Mouse (Mus musculus): ENCODE measurements around the gene Myh6.
"Not testable (repeated sequence)": the region's sequence is repeated elsewhere in the genome, so short reads cannot be mapped to it uniquely, and the experiment has no call there.

The Myh6 gene

DNA sequence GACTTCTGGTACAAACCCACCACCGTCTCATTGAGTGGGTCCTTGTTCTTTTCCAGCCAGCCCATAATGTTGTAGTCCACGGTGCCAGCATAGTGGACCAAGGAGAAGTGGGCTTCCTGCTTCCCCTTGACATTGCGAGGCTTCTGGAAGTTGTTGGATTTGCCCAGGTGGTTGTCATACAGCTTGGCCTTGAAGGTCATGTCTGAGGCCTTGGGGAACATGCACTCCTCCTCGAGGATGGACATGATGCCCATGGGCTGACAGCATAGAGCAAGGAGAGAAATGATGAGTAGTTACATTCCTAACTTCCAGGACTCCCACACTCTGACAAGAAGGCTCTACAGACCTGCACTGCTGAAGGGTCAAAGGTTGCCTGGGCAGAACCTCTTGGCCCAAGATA, 8.2 kb downstream of the Myh6 start:
- no peak for DNase-seq (ENCODE audit: low spot score in 2 of 2)

DNA sequence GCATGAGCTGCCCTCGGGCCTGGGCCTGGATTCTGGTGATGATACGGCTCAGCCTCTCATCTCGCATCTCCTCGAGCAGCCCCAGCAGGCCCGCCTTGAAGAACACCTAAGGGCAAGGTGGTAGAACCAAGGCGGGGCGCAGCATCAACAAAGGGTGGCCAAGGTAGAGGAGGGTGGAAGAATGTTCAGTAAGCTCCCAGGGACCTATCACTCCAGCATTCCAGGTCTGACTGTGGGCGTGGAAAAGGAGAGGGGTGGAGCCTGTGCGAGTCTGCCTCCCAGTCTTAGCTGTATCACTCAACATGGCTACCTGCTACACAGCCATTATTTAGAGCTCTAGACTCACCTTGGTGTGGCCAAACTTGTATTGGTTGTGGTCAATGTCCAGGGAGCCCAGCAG, 10.2 kb downstream of the Myh6 start:
- DNase-seq (ENCODE audit: low spot score in 2 of 2) = no peak

DNA sequence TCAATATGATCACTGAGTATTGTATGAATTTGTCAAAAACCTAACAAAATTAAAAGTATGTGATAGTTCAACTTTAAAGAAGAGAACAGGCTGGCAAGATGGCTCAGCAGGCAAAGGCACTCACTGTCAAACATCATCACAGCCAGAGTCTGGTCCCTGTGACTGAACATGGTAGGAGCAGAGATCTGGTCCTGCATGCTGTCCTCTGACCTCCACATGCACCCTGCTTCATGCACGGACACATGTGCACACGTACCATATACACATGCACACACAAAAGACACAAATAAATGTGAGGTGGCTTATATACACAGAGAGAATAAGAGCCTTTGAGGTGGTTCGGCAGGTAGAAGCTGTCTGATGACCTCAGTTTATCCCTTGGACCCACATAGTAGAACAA, 11.2 kb downstream of the Myh6 start:
- no peak for DNase-seq (ENCODE audit: low spot score in 2 of 2)

DNA sequence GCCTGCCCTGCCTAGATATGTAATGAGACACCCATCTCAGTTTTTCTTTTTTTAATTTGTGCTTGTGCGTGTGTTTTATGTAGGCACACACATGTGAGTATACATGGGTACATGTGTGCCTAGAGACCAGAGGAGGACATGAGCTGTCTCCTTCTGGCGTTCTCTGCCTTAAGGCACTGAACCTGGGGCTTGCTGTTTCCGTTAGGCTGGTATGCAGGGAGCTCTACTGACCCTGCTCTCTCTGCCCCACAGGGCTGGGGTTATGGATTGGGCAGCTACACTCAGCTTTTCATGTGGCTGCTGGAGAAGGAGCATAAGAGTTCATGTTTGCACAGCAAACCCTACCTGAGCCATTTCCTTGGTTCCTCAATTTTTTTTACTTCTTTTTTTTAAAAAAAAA, 12.3 kb downstream of the Myh6 start:
- DNase-seq (ENCODE audit: low spot score in 2 of 2) = no peak

DNA sequence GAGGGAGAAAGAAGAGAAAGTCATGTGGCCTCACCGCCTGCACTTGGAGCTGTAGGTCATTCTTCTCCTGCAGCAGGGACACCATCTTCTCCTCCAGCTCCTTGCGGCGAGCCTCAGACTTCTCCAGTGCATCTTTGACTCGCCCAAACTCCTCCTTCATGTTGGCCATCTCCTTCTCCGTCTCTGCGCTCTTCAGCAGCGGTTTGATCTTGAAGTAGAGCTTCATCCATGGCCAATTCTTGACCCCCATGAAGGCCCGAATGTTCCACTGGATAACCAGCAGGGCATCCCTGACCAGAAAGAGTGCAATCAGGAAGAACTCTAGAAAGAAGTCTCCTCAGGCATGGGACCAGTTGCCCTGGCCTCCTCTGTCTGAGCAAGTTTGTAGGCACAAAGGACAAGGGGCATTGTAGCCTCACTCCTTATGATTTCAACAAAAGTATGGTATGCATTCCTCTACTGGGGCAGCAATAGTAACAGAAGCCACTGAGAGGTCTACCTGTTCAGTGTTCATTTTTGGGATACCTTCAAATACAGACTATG, 13.0 kb downstream of the Myh6 start:
- no peak for DNase-seq (ENCODE audit: low spot score in 2 of 2)

DNA sequence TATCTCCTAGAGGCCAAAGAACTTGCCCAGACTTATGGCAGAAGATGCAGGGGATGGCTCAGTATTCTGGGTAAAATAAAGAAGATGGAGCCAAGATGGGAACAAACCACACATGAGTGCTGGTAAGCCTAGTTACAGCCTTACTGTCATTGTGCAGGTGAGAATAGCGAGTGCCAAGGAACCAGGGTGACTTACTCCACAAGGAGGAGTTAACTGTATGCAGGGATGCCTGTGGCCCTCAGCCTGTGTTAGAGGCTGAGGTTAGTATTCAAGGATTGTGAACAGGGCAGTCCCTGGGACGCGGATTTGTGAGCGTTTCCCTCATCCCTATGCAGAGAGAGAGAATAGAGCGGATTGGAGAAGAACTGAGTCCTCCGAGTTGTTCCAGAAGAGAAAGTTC, 15.1 kb downstream of the Myh6 start:
- DNase-seq (ENCODE audit: low spot score in 2 of 2) = no peak

DNA sequence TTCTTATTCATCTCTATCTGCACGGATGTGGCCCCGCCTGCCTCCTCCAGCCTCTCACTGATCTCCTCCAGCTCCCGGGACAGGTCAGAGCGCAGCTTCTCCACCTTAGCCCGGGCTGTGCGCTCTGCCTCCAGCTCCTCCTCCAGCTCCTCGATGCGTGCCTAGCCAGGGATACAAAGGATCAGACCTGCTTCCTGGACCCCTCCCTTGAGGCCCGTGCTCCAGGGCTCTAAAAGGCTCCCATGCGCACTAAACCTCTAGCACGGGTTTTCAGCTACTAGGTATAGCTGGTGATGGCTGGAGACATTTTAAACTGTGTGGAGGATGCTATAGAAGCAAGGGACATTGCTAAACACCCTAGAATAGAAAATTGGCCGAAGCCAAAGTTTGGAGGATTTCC, 16.2 kb downstream of the Myh6 start:
- no peak for DNase-seq (ENCODE audit: low spot score in 2 of 2)

DNA sequence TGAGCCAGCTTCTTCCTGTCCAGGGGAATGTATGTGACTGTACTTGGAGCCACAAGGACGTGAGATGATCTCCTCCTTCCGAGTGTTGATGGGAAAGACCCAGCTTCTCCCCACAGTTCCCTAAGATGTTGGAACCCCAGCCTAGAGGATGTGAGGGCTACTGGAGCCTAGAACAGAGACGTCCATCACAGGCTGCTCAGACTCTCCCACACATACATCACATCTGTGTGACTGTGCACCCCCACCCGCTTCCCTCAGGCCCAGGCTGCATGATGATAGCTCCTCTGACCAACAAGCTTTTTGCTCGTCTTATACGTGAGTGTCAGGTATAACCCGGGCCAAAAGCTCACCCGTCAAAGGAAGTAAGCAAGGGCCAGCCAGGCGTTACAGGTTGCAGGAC, 17.9 kb downstream of the Myh6 start:
- no peak for DNase-seq (ENCODE audit: low spot score in 2 of 2)

DNA sequence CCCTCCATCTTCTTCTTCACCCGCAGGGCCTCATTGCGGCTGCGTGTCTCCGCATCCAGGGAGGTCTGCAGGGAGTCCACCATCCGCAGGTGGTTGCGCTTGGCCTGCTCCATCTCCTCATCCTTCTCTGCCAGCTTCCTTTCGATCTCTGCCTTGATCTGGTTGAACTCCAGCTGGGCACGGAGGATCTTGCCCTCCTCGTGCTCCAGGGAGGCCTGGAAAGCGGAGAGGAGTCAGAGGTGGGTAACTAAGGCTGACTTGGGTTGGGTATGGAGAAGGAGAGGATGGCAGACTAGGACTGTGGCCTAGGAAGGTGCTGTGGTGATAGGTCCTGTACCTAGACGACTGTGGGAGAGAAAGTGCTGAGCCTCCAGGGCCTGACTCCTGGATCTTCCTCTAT, 19.7 kb downstream of the Myh6 start:
- not testable (repeated sequence) for DNase-seq (ENCODE audit: low spot score in 2 of 2)

DNA sequence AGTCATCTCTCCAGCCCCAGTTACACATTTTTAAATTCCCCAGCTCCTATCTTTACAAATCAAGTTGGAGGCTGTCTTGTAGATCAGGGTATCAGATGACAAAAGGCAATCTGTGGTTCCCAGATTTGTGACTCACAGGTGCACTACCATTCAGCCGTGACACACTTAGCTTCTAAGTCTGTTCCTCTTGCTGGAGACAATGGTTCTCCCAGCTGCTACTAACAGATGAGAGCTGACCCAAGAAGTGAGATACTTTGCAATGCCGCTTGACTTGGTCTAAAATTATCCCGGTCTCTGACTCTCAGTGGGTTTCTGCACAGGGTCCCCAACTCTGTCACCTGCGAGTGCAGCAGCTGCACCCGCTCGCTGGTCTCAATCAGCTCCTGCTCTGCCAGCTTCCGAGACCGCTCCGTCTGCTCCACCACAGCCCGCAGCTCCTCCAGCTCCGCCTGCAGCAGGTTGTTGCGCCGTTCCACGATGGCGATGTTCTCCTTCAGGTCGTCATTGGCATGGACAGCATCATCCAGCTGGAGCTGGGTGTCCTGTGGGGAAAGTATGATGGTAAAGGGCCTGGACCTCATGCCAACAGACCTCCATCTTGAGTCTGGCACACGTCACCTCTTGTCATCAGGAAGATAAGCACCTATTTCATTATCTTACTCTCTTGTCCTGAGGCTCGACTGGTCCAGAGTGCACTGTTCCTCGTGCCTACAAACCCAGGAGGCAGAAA, 20.6 kb downstream of the Myh6 start:
- DNase-seq (ENCODE audit: low spot score in 2 of 2) = no peak

DNA sequence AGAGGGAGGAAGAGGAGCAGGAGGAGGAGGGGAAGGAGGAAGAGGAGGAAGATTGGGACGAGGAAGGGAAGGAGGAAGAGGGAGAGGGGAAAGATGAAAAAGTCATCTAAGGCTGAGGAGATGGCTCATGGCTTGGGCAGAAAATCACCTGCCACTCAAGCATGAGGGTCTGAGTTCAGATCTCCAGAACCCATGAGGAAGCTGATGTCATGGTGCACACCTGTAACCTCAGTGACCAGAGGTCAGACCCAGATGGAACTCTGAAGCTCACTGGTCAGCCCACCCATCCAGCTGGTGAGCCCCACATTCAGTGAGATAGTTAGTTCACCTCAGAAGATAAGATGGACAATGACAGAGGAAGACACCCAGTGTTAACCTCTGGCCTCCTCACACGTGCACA, 21.8 kb downstream of the Myh6 start:
- DNase-seq (ENCODE audit: low spot score in 2 of 2) = no peak

DNA sequence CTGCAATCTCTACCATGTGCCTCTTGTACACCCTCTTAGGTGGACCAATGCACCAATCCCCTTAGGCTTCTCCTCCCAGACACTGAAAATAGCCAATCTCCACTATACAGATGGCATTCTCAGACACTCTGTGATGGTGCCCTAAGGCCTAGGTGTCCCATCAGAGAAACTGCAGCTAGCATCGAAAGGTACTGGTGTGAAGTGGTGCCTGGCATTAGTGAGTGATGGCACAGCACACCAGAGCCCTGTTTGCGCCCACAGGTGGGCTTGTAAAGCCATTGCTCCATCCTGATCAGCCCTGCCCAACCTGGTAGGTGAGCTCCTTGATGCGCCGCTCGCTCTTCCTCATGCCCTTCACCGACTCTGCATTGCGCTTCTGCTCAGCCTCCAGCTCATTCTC, 22.8 kb downstream of the Myh6 start:
- no peak for DNase-seq (ENCODE audit: low spot score in 2 of 2)

DNA sequence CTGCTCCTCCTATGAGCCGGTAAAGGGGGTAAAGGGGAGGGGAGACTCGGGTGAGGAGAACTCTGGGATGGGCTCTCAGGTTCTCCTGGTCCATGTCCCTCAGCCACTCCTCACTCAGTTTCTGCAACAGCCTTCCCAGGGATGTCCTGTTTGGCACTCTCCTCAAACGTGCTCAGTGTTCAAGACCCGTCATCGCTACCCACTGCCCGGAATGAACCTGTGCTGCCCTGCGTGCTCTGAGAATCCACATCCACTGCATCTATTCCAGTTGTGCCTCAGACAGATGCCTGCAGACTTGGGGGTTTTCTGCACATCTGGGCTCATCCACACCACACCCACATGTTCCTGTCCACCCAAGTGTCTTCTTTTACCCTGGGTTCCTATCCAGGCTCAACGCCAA, 24.2 kb downstream of the Myh6 start:
- DNase-seq (ENCODE audit: low spot score in 2 of 2) = no peak

DNA sequence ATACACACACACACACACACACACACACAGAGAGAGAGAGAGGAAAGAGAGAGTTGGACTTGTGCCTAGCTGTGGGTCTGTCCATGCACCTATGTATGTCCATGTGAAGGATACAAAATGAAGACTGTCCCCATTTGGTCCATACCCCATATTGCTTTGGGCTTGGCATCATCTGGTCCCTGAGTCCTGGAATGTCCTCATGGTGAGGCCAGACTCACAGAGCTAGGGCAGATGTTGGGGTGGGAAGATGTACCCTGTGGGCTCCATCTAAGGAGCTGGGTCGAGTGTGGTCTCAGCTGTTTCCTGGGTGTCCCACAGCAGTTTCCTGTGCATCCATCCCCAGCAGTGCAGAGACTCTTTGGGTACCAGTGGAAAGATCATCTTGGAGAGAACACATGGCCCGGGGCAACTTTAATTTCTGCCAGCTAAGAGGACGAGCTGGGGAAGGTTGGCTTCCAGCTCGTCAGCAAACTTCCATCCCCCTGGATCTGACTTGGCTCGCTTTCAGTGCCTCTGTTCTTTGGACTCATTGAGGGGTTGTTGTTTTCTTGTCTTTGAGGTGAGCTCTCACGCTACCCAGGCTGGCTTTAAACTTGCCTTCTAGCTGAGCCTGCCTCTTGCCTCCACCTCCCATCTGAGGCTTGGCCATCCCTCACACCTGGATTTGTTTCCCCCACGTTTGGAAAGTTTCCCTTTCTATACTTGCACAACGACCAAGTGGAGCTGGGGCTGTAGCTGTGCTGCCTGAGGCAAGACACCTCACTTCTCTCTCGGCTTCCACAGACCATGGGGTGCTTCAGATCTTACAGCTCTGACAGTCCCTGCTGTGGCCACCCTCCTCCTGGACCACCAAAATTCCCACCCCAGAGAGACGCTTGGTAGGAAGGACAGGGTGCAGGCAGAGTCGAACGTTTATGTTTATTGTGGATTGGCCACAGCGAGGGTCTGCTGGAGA, 25.4 kb downstream of the Myh6 start:
- no peak for DNase-seq (ENCODE audit: low spot score in 2 of 2)

DNA sequence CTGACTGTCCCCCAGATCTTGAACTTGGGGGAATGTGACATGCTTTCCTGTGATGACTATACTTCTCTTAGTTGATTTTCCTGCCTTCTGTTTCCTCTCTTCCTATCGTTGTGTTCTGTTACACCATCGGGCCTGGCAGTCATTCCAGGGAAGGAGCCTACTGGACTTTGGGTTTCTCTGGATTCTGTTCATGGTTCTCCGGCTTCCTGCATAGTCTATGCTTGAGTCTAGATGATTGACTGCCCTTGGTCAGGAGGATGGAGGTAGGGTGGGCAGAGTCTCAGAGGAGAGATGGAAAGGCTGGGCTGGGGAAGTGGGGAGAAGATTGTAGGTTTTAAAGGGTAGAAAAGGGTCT, 26.6 kb downstream of the Myh6 start:
- DNase-seq (ENCODE audit: low spot score in 2 of 2) = no peak

DNA sequence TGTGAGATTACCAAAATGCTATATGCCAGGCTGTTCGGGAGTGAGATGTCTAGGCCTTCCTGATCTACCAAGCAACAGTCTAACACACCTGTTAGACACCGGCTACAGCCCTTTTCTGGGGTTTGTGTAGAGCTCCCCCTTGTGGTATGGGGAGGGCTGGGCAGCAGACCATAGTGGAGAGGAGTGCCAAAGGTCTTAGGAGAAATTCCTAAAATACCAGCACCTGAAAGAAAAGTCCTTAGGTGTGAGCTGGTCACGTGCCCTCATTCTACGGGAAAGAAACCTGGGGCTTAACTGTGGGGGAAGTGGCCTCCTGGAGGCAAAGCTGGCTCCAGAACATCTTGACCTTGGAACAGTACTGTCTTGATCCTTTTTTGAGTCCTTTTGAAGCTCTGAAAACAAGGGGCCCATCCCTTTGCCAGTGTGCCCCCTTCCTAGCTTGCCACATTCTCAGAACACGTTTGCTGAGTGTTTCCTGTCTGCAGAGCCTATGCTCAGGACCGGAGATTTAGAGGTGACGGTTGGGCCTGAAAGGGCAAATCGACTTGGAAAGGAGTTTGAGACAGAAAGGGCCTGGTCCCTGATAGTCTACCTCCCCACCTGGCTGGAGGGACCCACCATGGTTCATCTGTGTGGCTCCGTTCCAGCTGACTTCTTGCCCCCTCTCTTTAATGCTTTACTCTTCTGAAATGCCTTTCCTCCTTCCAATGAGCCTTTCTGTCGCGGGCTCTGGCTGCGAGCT, 27.1 kb downstream of the Myh6 start:
- DNase-seq (ENCODE audit: low spot score in 2 of 2) = peak in 1 of 2 experiments; percentile 49

DNA sequence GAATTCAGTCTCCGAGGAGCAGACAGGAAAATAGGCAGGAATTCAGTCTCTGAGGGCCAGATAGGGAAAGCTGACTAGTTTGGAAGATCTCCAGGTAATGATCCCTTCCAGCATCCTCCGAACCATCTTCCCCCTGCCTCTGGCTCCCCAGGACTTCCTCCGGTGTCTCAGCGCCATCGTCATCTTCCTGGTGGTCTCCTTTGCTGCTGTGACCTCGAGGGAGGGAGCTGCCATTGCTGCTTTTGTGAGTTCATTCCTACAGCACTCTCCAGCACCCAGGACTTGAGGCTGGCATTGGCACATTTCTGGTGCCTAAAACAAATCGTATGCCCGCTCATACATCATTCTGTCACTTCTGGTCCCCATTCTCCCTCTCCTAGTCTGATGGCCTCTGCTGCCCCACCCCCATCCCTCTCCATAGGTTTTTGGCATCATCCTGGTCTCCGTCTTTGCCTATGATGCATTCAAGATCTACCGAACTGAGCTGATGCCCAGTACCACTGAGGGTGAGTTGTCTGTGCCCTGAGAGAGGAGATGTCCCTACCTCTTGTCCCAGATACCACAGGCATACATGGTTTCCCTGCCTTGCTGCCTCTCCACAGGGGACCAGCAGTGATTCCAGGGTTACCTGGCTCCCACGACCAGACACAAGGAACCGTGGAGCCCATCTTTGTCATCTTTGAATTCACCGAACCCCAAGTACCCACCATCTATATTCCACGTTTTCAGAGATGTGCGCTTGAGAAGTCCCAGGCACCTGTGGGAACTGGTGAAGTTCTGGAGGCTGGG, 28.1 kb downstream of the Myh6 start:
- DNase-seq (ENCODE audit: low spot score in 2 of 2) = no peak

DNA sequence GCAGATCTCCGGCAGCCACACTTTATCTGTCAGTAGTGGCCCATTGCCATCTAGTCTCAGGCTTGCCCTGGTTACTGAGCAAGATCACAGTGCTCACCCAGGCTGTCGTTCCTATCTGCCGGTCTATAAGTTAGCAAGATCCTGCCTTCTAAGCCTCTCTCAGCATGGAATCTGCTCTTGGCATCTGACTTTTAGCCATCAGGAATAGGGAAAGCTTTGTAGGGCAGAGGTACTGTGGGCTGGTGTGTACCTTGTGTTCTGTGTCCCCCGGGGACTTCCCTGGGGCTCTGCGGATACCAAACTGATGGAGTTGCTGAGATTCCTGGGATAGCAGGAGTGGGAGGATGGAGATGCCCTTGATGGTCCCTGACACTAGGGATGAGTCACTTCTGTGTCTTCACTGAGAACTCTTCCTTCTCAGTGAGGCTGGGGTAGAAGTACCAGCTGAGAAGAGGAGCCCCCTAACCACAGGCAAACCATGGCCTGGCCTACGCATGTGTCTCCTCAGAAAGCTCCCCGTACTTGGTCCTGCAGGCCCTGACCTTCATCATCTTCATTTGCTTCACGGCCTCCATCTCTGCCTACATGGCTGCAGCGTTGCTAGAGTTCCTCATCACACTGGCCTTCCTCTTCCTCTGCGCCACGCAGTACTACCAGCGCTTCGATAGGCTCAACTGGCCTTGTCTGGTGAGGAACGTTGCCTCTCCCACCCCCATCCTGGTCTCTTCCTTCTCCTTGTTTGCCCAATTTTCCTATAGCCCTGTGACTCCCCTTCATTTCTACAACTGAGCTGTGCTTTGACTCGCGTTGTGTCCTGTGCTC, 29.2 kb downstream of the Myh6 start:
- DNase-seq (ENCODE audit: low spot score in 2 of 2) = no peak

DNA sequence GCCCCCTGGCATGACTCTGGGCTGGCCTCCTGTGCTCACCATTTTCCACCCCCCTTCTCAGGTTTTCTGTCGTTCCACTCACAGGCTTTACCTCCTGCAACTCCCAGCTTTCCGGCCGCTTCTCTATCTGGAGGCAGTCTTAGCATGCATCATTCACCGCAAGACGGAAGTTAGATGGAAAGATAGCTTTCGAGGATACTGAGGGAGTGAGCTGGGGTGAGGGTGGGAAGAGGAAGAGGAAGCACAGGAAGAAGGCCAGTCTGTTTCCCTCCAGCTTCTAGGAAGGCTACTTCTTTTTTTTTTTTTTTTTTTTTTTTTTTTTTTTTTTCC, 29.9 kb downstream of the Myh6 start:
- DNase-seq (ENCODE audit: low spot score in 2 of 2) = no peak

DNA sequence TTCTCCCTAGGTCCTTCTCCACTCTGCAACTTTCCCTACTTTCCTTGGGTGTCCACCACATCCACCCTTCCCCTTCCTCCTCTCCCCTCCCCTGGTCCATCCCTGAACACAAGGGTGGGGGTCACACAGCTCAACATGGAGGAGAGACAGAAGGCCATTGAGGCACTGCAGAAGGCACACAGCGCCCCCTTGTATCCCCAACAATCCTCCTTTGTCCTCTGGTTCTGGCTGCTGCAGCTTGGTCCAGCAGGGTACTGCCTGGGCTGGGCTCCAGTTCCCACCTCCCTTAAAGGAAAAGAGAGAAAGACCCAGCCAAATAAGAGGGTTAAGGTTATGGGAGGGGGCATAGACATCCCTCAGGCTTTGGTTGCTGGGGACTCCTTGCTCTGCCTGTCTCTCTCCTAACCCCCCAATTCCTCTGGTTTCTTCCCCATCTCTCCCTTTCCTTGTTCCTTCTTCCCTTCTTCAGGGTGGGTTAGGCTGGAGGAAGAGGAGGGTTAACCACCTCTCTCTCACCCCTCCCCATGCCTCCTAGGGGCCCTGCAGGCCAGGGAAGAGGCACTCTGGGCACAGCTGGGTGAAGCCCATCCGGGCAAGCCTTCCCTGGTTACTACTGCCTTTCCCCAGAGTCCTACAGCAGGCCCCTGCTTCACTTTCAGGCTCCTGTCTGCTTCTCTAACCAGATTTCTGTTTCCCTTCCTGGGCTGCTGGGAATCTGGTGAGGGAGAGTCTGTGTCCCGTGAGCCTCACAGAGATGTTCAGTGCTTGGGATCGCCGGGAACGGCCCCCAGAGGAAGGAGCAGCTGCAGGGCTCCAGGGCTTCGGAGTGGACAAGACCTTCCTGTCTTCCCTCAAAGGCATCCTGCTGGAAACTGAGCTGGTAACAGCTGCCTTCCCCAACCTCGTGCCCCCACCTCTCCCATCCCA, 30.6 kb downstream of the Myh6 start, which contains the start of gene Cmtm5:
TSS of gene Cmtm5 (plus strand) at position 358 of the 927 bp plus-strand sequence.
- peak; percentile 76 to 81 for DNase-seq (ENCODE audit: low spot score in 2 of 2)
